29 mouse cellular contexts compared by ENCODE assay signal in genomic region chr13:45437134-45437533, GRCm38 (mm10). TPM values are rescaled to one million over a fixed set of nuclear protein-coding genes. Genes with fewer than 3 reads are reported as not detected.
DNase-seq lines count a peak whose midpoint lies in the region; ATAC-seq and TF ChIP-seq lines count a peak whose summit lies in the region.
"Had no signal": no experiment of that assay in that cellular context is flagged by ENCODE, and none has a peak within 500 bp of the region (broad histone marks: within the 10 kb centered on the region; RNA-seq: fewer than 3 reads in every experiment).

No protein-coding gene starts in this region.

- no peaks in the 10 kb centered on the region for H3K36me3 ChIP-seq in myocyte (ENCODE audit: control insufficient read depth, insufficient read depth)
- no peaks in the 10 kb centered on the region for H3K36me3 ChIP-seq in liver, postnatal 0 days (replicated peaks; ENCODE audit: insufficient read depth, low read length)
- H3K36me3 ChIP-seq: embryonic facial prominence, embryonic 13.5 days; heart, embryonic 12.5 days; limb, embryonic 10.5 days; limb, embryonic 15.5 days; liver, embryonic 13.5 days; neural tube, embryonic 13.5 days had no signal

- no peaks in the 10 kb centered on the region for H3K79me2 ChIP-seq in myocyte (ENCODE audit: control insufficient read depth, insufficient read depth)

- no peaks in the 10 kb centered on the region for H3K9me3 ChIP-seq in liver, postnatal 0 days (ENCODE audit: low read length)
- H3K9me3 ChIP-seq: embryonic facial prominence, embryonic 13.5 days; heart, embryonic 12.5 days; limb, embryonic 10.5 days; limb, embryonic 15.5 days; liver, embryonic 13.5 days; neural tube, embryonic 13.5 days had no signal

- 79% methylated on average over 9 of the region's 9 CpGs for WGBS in liver, postnatal 0 days (ENCODE audit: insufficient replicate concordance)

- peak; percentile 89 to 91 for DNase-seq in cerebellum, postnatal 10 days
- no peak for DNase-seq in cerebellum, adult 8-10 months
- DNase-seq in left cerebral cortex, postnatal 4 days, result peak; percentile 82
- DNase-seq in left cerebral cortex, adult 9 months (ENCODE audit: low spot score in 2 of 2), result no peak
- DNase-seq in gastrocnemius, postnatal 10 days, result peak; percentile 79
- DNase-seq in liver, postnatal 0 days, result no peak
- no peak for DNase-seq in left cerebral cortex, postnatal 36 days (ENCODE audit: low spot score in 2 of 2)
- DNase-seq: cerebellum, adult 2 months; heart, postnatal 4 days; kidney, adult 11 months; kidney, postnatal 36 days; liver, embryonic 13.5 days; lung, adult 2 months; lung, postnatal 10 days; spleen, adult 18-20 months; thymus, postnatal 25 days had no signal

- no peak for ATAC-seq in liver, postnatal 0 days
- ATAC-seq: forebrain, embryonic 16.5 days; inflammation-experienced regulatory T-cells, adult 6 months; midbrain, embryonic 16.5 days; Patski had no signal

- H3K4me2 ChIP-seq in myocyte (ENCODE audit: low read depth), result no peak overlapping the region
- no peak overlapping the region for H3K4me2 ChIP-seq in liver, postnatal 0 days (ENCODE audit: low read depth, low read length)
- H3K4me2 ChIP-seq: embryonic facial prominence, embryonic 13.5 days; heart, embryonic 12.5 days; hindbrain, embryonic 14.5 days; limb, embryonic 15.5 days; liver, embryonic 13.5 days; neural tube, embryonic 13.5 days had no signal

- no peaks in the 10 kb centered on the region for H3K27me3 ChIP-seq in myocyte (ENCODE audit: control insufficient read depth, insufficient read depth, insufficient read length)
- H3K27me3 ChIP-seq in liver, postnatal 0 days (ENCODE audit: insufficient read depth, low read length), result peaks cover 16% of the 10 kb centered on the region
- H3K27me3 ChIP-seq: embryonic facial prominence, embryonic 13.5 days; heart, embryonic 12.5 days; limb, embryonic 15.5 days; neural tube, embryonic 13.5 days; Patski had no signal

- H3K4me1 ChIP-seq in liver, postnatal 0 days (ENCODE audit: insufficient read depth), result no peaks in the 10 kb centered on the region

- no peak for TF ChIP-seq EP300 in liver, postnatal 0 days (IDR thresholded peaks at IDR 0.05; ENCODE audit: low read depth)

- H3K27ac ChIP-seq in liver, postnatal 0 days (ENCODE audit: low read depth), result no peak overlapping the region
- H3K27ac ChIP-seq: embryonic facial prominence, embryonic 13.5 days; hindbrain, embryonic 14.5 days; layer of hippocampus, adult 2 months; left cerebral cortex, adult 2 months; limb, embryonic 10.5 days; limb, embryonic 15.5 days; liver, embryonic 13.5 days; neural tube, embryonic 13.5 days had no signal

- no peak for TF ChIP-seq CTCF in liver, postnatal 0 days (IDR thresholded peaks at IDR 0.05; ENCODE audit: low read depth)

- no peak overlapping the region for H3ac ChIP-seq in myocyte (ENCODE audit: control insufficient read depth, insufficient read length)

- no peak overlapping the region for H3K4me3 ChIP-seq in myocyte
- no peak overlapping the region for H3K4me3 ChIP-seq in liver, postnatal 0 days (ENCODE audit: low read depth, low read length)
- H3K4me3 ChIP-seq: embryonic facial prominence, embryonic 13.5 days; heart, embryonic 12.5 days; layer of hippocampus, adult 2 months; left cerebral cortex, adult 2 months; limb, embryonic 10.5 days; limb, embryonic 15.5 days; liver, embryonic 13.5 days; neural tube, embryonic 13.5 days had no signal

- no peak overlapping the region for H3K9ac ChIP-seq in liver, postnatal 0 days (replicated peaks)
- H3K9ac ChIP-seq: embryonic facial prominence, embryonic 13.5 days; heart, embryonic 12.5 days; hindbrain, embryonic 14.5 days; limb, embryonic 15.5 days; liver, embryonic 13.5 days; neural tube, embryonic 13.5 days had no signal

- TF ChIP-seq POLR2A in myocyte (IDR thresholded peaks at IDR 0.05; ENCODE audit: insufficient read length, low read depth), result no peak

- intact Hi-C loops in left cerebral cortex, postnatal 4 days (cut with DNase I), result no loop called here
- intact Hi-C loops in left cerebral cortex, postnatal 36 days (cut with DNase I), result no loop called here

TF ChIP-seq in myocyte, 11 proteins besides CTCF, POLR2A, EP300 and RAD21:
- peak in 2 of 3 experiments; percentile 61 to 70 for TF ChIP-seq MYOD1 (IDR thresholded peaks at IDR 0.05; ENCODE audit: control insufficient read depth in 1 of 3, insufficient read length in 2 of 3, low read depth in 2 of 3)
- TF ChIP-seq MYOG (IDR thresholded peaks at IDR 0.05; ENCODE audit: control insufficient read depth in 1 of 3, insufficient read depth in 1 of 3, insufficient read length in 2 of 3, low read depth in 2 of 3), result peak in 2 of 3 experiments; percentile 54
- no peak for TF ChIP-seq REST (IDR thresholded peaks at IDR 0.05; ENCODE audit: insufficient read depth, insufficient read length)

RNA-seq across cellular contexts. Expression of gene Mylip, which starts 47.6 kb away (rescaled TPM):
- 10 to 100 TPM; 18.5 to 20.0 TPM for total RNA-seq in left cerebral cortex, postnatal 4 days (2021)
- total RNA-seq in gastrocnemius, postnatal 10 days (2021), result 1 to 10 TPM; 9.5 to 9.6 TPM
- polyA plus RNA-seq in myocyte (2012; fragmentation: generic; extraction: Trizol), result 8.3 TPM
- 6.9 and 7.4 TPM in 2 replicates for polyA plus RNA-seq in liver, postnatal 0 days (2015; fragmentation: Nextera tagmentation; extraction: Ambion mirVana)
- 10 to 100 TPM; 16.2 to 17.3 TPM for total RNA-seq in left cerebral cortex, postnatal 36 days (2021)

Comparison
In these comparisons a context has a peak if more than half of its experiments do, and no peak if none do; other contexts are left out.
1. DNase-seq: peak in cerebellum, postnatal 10 days (2 of 2), left cerebral cortex, postnatal 4 days (single experiment) and gastrocnemius, postnatal 10 days (single experiment); none in cerebellum, adult 8-10 months (single experiment), left cerebral cortex, adult 9 months (0 of 2), liver, postnatal 0 days (single experiment) and left cerebral cortex, postnatal 36 days (0 of 2).